Mouse (Mus musculus) CH12.LX (cell line): ENCODE results near the gene Dppa3.

Experiments used
- BHLHE40 ChIP-seq: IDR thresholded peaks from 2 replicates; pipeline ENCODE4 v1.6.1; 2011; ENCODE audit warnings: mild to moderate bottlenecking, low read depth, low read length, improper control_type of control experiment
- CTCF ChIP-seq, 2 experiments: IDR thresholded peaks in 1 of 2; conservative IDR thresholded peaks in 1 of 2; 2 replicates each; pipeline ENCODE4 v1.5.1; 2011 to 2012; ENCODE audit warnings: low read depth in 2 of 2, low read length in 2 of 2, improper control_type of control experiment in 1 of 2, inconsistent platforms in 1 of 2, mild to moderate bottlenecking in 1 of 2, moderate library complexity in 1 of 2
- EP300 ChIP-seq: IDR thresholded peaks from 2 replicates; pipeline ENCODE4 v1.6.1; 2011; ENCODE audit warnings: low read length, improper control_type of control experiment
- JUND ChIP-seq: conservative IDR thresholded peaks from 2 replicates; pipeline ENCODE4 v1.6.1; 2011; ENCODE audit warnings: low read depth, low read length, improper control_type of control experiment
- KAT2A ChIP-seq: IDR thresholded peaks from 2 replicates; pipeline ENCODE4 v1.6.1; 2012; ENCODE audit warnings: low read length, improper control_type of control experiment, inconsistent platforms; ENCODE audit not compliant: insufficient replicate concordance
- MAZ ChIP-seq: IDR thresholded peaks from 2 replicates; pipeline ENCODE4 v1.6.1; 2012; ENCODE audit warnings: low read depth, mild to moderate bottlenecking, inconsistent platforms, low read length, improper control_type of control experiment, moderate library complexity
- NELFE ChIP-seq: IDR thresholded peaks from 2 replicates; pipeline ENCODE4 v1.6.1; 2011; ENCODE audit warnings: low read depth, low read length, improper control_type of control experiment
- POLR2A ChIP-seq: IDR thresholded peaks from 2 replicates; pipeline ENCODE4 v1.6.1; 2011; ENCODE audit warnings: low read depth, mild to moderate bottlenecking, improper control_type of control experiment, low read length
- RAD21 ChIP-seq: IDR thresholded peaks from 2 replicates; pipeline ENCODE4 v1.6.1; 2011; ENCODE audit warnings: low read depth, mild to moderate bottlenecking, low read length, improper control_type of control experiment, moderate library complexity
- SIN3A ChIP-seq: IDR thresholded peaks from 2 replicates; pipeline ENCODE4 v1.6.1; 2012; ENCODE audit warnings: low read length, improper control_type of control experiment, inconsistent platforms
- USF1 ChIP-seq: IDR thresholded peaks from 2 replicates; pipeline ENCODE4 v1.6.1; 2014; ENCODE audit warnings: low read depth, mild to moderate bottlenecking, inconsistent platforms, low read length, improper control_type of control experiment
- ZC3H11A ChIP-seq: IDR thresholded peaks from 2 replicates; pipeline ENCODE4 v1.6.1; 2012; ENCODE audit warnings: low read depth, mild to moderate bottlenecking, inconsistent platforms, low read length, improper control_type of control experiment
- ZMIZ1 ChIP-seq: IDR thresholded peaks from 2 replicates; pipeline ENCODE4 v1.6.1; 2012; ENCODE audit warnings: low read depth, mild to moderate bottlenecking, inconsistent platforms, low read length, improper control_type of control experiment
- ZNF384 ChIP-seq: IDR thresholded peaks from 2 replicates; pipeline ENCODE4 v1.6.1; 2012; ENCODE audit warnings: low read depth, low read length, improper control_type of control experiment, inconsistent platforms

DNA sequence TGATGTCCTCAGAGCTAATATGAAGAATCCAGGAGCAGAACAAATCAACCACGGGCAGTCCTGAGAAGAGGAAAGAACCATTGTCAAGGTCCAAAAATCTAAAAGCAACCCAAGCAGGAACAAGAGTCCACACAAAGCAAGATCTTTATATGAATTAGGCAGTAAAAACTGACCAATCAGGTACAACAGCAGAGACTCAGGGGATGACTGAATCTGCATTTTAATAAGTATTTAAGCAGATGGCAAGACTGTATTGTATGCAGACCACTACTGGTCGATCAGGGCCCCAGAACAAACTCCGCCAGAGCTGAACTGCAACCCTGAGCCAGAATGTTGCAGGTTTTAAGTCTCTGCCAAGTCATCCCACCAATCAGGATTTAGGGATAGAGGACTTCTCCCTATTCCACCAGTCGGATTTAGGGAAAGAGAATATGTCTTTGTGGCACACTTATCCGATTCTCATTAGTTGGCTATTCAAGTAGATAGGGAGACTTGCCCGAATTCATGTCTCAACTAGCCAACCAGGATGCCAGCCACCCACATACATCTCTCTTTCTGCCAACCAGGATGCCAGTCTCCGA, 26.1 kb upstream of the Dppa3 start:
- TF ChIP-seq JUND (no peak), POLR2A (peak; percentile 78), CTCF (conservative IDR thresholded peaks at IDR 0.05 in 1 of 2, IDR thresholded peaks at IDR 0.05 in 1 of 2; ENCODE audit: low read depth in 2 of 2, low read length in 2 of 2) (no peak), SIN3A (no peak), ZC3H11A (no peak), RAD21 (no peak), KAT2A (no peak), MAZ (no peak), USF1 (no peak), ZNF384 (no peak), NELFE (peak; percentile 76), BHLHE40 (no peak), EP300 (no peak), ZMIZ1 (peak; percentile 90)
